Mouse (Mus musculus) frontal cortex, postnatal 25 days (tissue): Measurements from ENCODE around the gene Gm20918.
"Not testable (repeated sequence)": the region's sequence is repeated elsewhere in the genome, so short reads cannot be mapped to it uniquely, and the experiment has no call there.

Experiments
- DNase-seq, 2 experiments: peaks; one replicate each; pipeline ENCODE4 v3.0.0; 2022; ENCODE audit warnings: low spot score in 2 of 2

Gene Gm20918

GRCm38 (mm10) chrY:5043637-5044036, at the start of gene Gm20918:
Gm20918 (plus strand) TSS chrY:5043937.
- DNase-seq: not testable (repeated sequence)
